22 mouse cellular contexts compared by ENCODE assay signal in the genomic region with DNA sequence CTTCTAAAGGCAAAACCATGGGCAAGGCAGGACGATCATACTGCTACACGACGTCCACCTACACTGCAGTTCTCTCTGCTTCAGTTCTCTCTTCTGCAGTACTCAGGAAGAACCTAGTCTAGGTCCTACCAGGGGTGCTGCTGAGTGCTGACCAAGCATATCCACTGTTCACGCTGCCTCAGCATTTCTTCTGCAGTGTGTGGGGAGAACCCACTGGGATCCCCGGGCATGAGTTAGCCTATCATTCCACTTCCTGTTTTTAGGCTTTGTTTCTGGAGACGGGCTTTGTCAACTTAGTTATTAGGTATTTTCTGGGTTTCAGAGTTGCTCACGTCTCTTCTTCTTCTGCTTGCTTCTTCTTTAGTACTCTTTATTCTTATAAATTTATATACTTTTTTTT. TPM values are rescaled to one million over a fixed set of nuclear protein-coding genes. Genes with fewer than 3 reads are reported as not detected.
DNase-seq lines count a peak whose midpoint lies in the region; ATAC-seq and TF ChIP-seq lines count a peak whose summit lies in the region.
"Had no signal": no experiment of that assay in that cellular context is flagged by ENCODE, and none has a peak within 500 bp of the region (broad histone marks: within the 10 kb centered on the region; RNA-seq: fewer than 3 reads in every experiment).

No protein-coding gene starts in this region.

- no peak for DNase-seq in kidney, adult 9 months
- DNase-seq in lung, embryonic 14.5 days: peak; percentile 10
- DNase-seq in lung, postnatal 36 days: no peak
- DNase-seq in adrenal gland, postnatal 14 days: no peak
- DNase-seq in cerebellum, adult 11 months: no peak
- DNase-seq: adrenal gland, adult 8-10 months; cerebellum, adult 9-10 months; gastrocnemius, postnatal 14 days; kidney, adult 2 months; lung, adult 2 months; thymus, adult 2 months had no signal

- TF ChIP-seq CTCF in lung, embryonic 14.5 days (IDR thresholded peaks at IDR 0.05; ENCODE audit: low read depth): no peak

- 0 out of 2 replicates have a peak, but pooled peaks cover 3% of the 10 kb centered on the region for H3K4me1 ChIP-seq in kidney, embryonic 15.5 days
- no peaks in the 10 kb centered on the region for H3K4me1 ChIP-seq in lung, embryonic 14.5 days (ENCODE audit: insufficient read depth)
- H3K4me1 ChIP-seq in megakaryocyte, embryonic 14.5 days: peaks cover 72% of the 10 kb centered on the region
- H3K4me1 ChIP-seq: embryonic facial prominence, embryonic 15.5 days; heart, embryonic 13.5 days; hindbrain, embryonic 15.5 days had no signal

- 84% methylated on average over 7 of the region's 7 CpGs for WGBS in kidney, embryonic 15.5 days
- 80% methylated on average over 7 of the region's 7 CpGs for WGBS in lung, embryonic 14.5 days

- no peak overlapping the region for H3K4me3 ChIP-seq in kidney, embryonic 15.5 days (replicated peaks)
- no peak overlapping the region for H3K4me3 ChIP-seq in lung, embryonic 14.5 days (ENCODE audit: low read depth, low read length)
- H3K4me3 ChIP-seq in megakaryocyte, embryonic 14.5 days (replicated peaks): peak overlapping the region; percentile 44
- H3K4me3 ChIP-seq: embryonic facial prominence, embryonic 15.5 days; heart, adult 2 months; heart, embryonic 13.5 days; hindbrain, embryonic 15.5 days; left cerebral cortex, adult 2 months had no signal

- H3K36me3 ChIP-seq in kidney, embryonic 15.5 days: no peaks in the 10 kb centered on the region
- H3K36me3 ChIP-seq in lung, embryonic 14.5 days (ENCODE audit: insufficient read depth): no peaks in the 10 kb centered on the region
- H3K36me3 ChIP-seq in megakaryocyte, embryonic 14.5 days (replicated peaks; ENCODE audit: low read length): peaks cover 14% of the 10 kb centered on the region
- H3K36me3 ChIP-seq: embryonic facial prominence, embryonic 15.5 days; heart, embryonic 13.5 days; hindbrain, embryonic 15.5 days had no signal

- H3K9me3 ChIP-seq in kidney, embryonic 15.5 days (replicated peaks): no peaks in the 10 kb centered on the region
- no peaks in the 10 kb centered on the region for H3K9me3 ChIP-seq in lung, embryonic 14.5 days (ENCODE audit: low read depth, low read length)
- no peaks in the 10 kb centered on the region for H3K9me3 ChIP-seq in megakaryocyte, embryonic 14.5 days
- H3K9me3 ChIP-seq: embryonic facial prominence, embryonic 15.5 days; heart, embryonic 13.5 days; hindbrain, embryonic 15.5 days had no signal

- peak overlapping the region; percentile 57; the same call in 1 of the 2 replicates for H3K27ac ChIP-seq in kidney, embryonic 15.5 days
- no peak overlapping the region for H3K27ac ChIP-seq in lung, embryonic 14.5 days (ENCODE audit: low read depth)
- H3K27ac ChIP-seq: embryonic facial prominence, embryonic 15.5 days; heart, adult 2 months; heart, embryonic 13.5 days; hindbrain, embryonic 15.5 days; left cerebral cortex, adult 2 months; stomach, postnatal 0 days had no signal

- no peak overlapping the region for H3K9ac ChIP-seq in kidney, embryonic 15.5 days
- no peak overlapping the region for H3K9ac ChIP-seq in lung, embryonic 14.5 days
- H3K9ac ChIP-seq: embryonic facial prominence, embryonic 15.5 days; heart, embryonic 13.5 days; hindbrain, embryonic 15.5 days had no signal

- ATAC-seq in kidney, embryonic 15.5 days (replicated peaks; ENCODE audit: low FRiP score): no peak
- no peak for ATAC-seq in lung, embryonic 14.5 days (ENCODE audit: insufficient read depth)
- ATAC-seq: CD4-positive, CD25-positive, alpha-beta regulatory T cell, adult 4 months; forebrain, embryonic 14.5 days had no signal

- H3K27me3 ChIP-seq in kidney, embryonic 15.5 days: no peaks in the 10 kb centered on the region
- H3K27me3 ChIP-seq in lung, embryonic 14.5 days (ENCODE audit: insufficient read depth, low read length): no peaks in the 10 kb centered on the region
- H3K27me3 ChIP-seq in megakaryocyte, embryonic 14.5 days (replicated peaks): no peaks in the 10 kb centered on the region
- H3K27me3 ChIP-seq: embryonic facial prominence, embryonic 15.5 days; heart, embryonic 13.5 days; hindbrain, embryonic 15.5 days had no signal

- H3K4me2 ChIP-seq in kidney, embryonic 15.5 days: no peak overlapping the region
- no peak overlapping the region for H3K4me2 ChIP-seq in lung, embryonic 14.5 days
- H3K4me2 ChIP-seq: embryonic facial prominence, embryonic 15.5 days; heart, embryonic 13.5 days; hindbrain, embryonic 15.5 days; midbrain, embryonic 11.5 days had no signal

RNA-seq across cellular contexts. Expression of gene Slc30a5, which starts 25.9 kb away (rescaled TPM):
- 55.7 and 56.8 TPM in 2 replicates for polyA plus RNA-seq in kidney, embryonic 15.5 days (2015; fragmentation: Nextera tagmentation; extraction: Ambion mirVana)
- 63.3 and 64.6 TPM in 2 replicates for polyA plus RNA-seq in lung, embryonic 14.5 days (2014; fragmentation: Nextera tagmentation; extraction: Ambion mirVana)
- 2.0 and 2.3 TPM in 2 replicates for polyA plus RNA-seq in megakaryocyte, embryonic 14.5 days (2012; ENCODE audit: insufficient read depth, low replicate concordance)
- 45.4 and 48.1 TPM in 2 replicates for total RNA-seq in adrenal gland, postnatal 14 days (2021)

Comparison
In these comparisons a context has a peak if more than half of its experiments do, and no peak if none do; other contexts are left out.
1. RNA of gene Slc30a5, which starts 25.9 kb away (polyA plus RNA-seq): 63.3 to 64.6 TPM in lung, embryonic 14.5 days and 55.7 to 56.8 TPM in kidney, embryonic 15.5 days; 2.0 to 2.3 TPM in megakaryocyte, embryonic 14.5 days; every median in the first group is over 10 times any median in the second.